Mouse (Mus musculus) adrenal gland, postnatal 36 days (tissue): Measurements from ENCODE around the gene Chrm3. TPM values are rescaled to one million over a fixed set of nuclear protein-coding genes. Genes with fewer than 3 reads are reported as not detected.
A peak's percentile ranks its signal among the peaks of the same experiment; 100 is the strongest.

ENCODE experiments used
- DNase-seq, 2 experiments: peaks; one replicate each; pipeline ENCODE4 v3.0.0; 2021; ENCODE audit warnings: mixed read lengths in 1 of 2
- total RNA-seq, 2 experiments: library from RNA; stranded (reverse); gene quantifications; 2 replicates each; pipeline ENCODE4 v1.2.3; 2021

Gene Chrm3
- total RNA-seq, 2 experiments from 2014 or later = 1.9 to 2.5 TPM

- no peak for DNase-seq
These were observed 375.0 kb downstream of the Chrm3 start for GRCm38 (mm10) chr13:9985648-9986047.

GRCm38 (mm10) chr13:9983293-9983692, 377.4 kb downstream of the Chrm3 start:
- no peak for DNase-seq

GRCm38 (mm10) chr13:9977699-9978098, 382.9 kb downstream of the Chrm3 start:
- DNase-seq = no peak

- no peak for DNase-seq
These were observed 386.8 kb downstream of the Chrm3 start for GRCm38 (mm10) chr13:9973742-9974321.

GRCm38 (mm10) chr13:9971845-9972244, 388.8 kb downstream of the Chrm3 start:
- DNase-seq = no peak

GRCm38 (mm10) chr13:9952619-9953018, 408.0 kb downstream of the Chrm3 start:
- DNase-seq = no peak

GRCm38 (mm10) chr13:9951376-9951775, 409.3 kb downstream of the Chrm3 start:
- DNase-seq = no peak

- no peak for DNase-seq
These were observed 411.6 kb downstream of the Chrm3 start for GRCm38 (mm10) chr13:9949091-9949490.

- DNase-seq = peak; percentile 1 to 19
These were observed 420.5 kb downstream of the Chrm3 start for GRCm38 (mm10) chr13:9940186-9940585.

- no peak for DNase-seq
These were observed 421.7 kb downstream of the Chrm3 start for GRCm38 (mm10) chr13:9938798-9939485.

- no peak for DNase-seq
These were observed 427.9 kb downstream of the Chrm3 start for GRCm38 (mm10) chr13:9932714-9933113.

- no peak for DNase-seq
These were observed 430.0 kb downstream of the Chrm3 start for GRCm38 (mm10) chr13:9930606-9931005.

GRCm38 (mm10) chr13:9929978-9930377, 430.7 kb downstream of the Chrm3 start:
- DNase-seq = peak in 1 of 2 experiments; percentile 8

GRCm38 (mm10) chr13:9921150-9921549, 439.5 kb downstream of the Chrm3 start:
- DNase-seq = no peak

GRCm38 (mm10) chr13:9912697-9913096, 447.9 kb downstream of the Chrm3 start:
- no peak for DNase-seq

GRCm38 (mm10) chr13:9908707-9909106, 451.9 kb downstream of the Chrm3 start:
- no peak for DNase-seq

- DNase-seq = no peak
These were observed 453.4 kb downstream of the Chrm3 start for GRCm38 (mm10) chr13:9907202-9907601.

- no peak for DNase-seq
These were observed 456.2 kb downstream of the Chrm3 start for GRCm38 (mm10) chr13:9904455-9904854.

GRCm38 (mm10) chr13:9900653-9901385, 459.8 kb downstream of the Chrm3 start:
- no peak for DNase-seq

GRCm38 (mm10) chr13:9898664-9899369, 461.8 kb downstream of the Chrm3 start:
- DNase-seq = no peak

- no peak for DNase-seq
These were observed 463.4 kb downstream of the Chrm3 start for GRCm38 (mm10) chr13:9897231-9897630.

GRCm38 (mm10) chr13:9895045-9895625, 465.5 kb downstream of the Chrm3 start:
- DNase-seq = no peak
